Mouse (Mus musculus) bone marrow macrophage, adult 2 months (primary cell): ENCODE measurements at regions not wholly inside any gene's neighbourhood (a gene's known extent, or its start where the extent isn't known, plus 50 kb on each side); places are given as distances from the start of the nearest gene placed in this dataset.

Experiments used
- H3K27ac ChIP-seq: 2 replicates; pipeline ENCODE4 v1.5.1; 2012; ENCODE audit warnings: low read depth, low read length; ENCODE audit not compliant: insufficient read depth
- H3K4me1 ChIP-seq: 2 replicates; pipeline ENCODE4 v1.6.1; 2012; ENCODE audit warnings: low read length; ENCODE audit not compliant: control insufficient read depth, insufficient read depth
- H3K4me3 ChIP-seq: 2 replicates; pipeline ENCODE4 v1.5.1; 2012; ENCODE audit warnings: mild to moderate bottlenecking, low read length, moderate library complexity; ENCODE audit not compliant: insufficient read depth
- CTCF ChIP-seq: IDR thresholded peaks from 2 replicates; pipeline ENCODE4 v1.5.1; 2012; ENCODE audit warnings: low read depth, mild to moderate bottlenecking, low read length, moderate library complexity
- POLR2A ChIP-seq: IDR thresholded peaks from 2 replicates; pipeline ENCODE4 v1.6.1; 2012; ENCODE audit warnings: mild to moderate bottlenecking, low read depth, low read length, borderline replicate concordance

GRCm38 (mm10) chr17:54155801-54156200, 143.0 kb downstream of the Slc5a7 start:
- Histone ChIP-seq H3K4me1 (peaks cover 2% of the 10 kb centered on the region; the same call in 1 of the 2 replicates), H3K27ac (no peak overlapping the region), H3K4me3 (no peak overlapping the region)
- TF ChIP-seq POLR2A = no peak

GRCm38 (mm10) chr17:54154536-54154935, 144.3 kb downstream of the Slc5a7 start:
- Histone ChIP-seq H3K27ac (no peak overlapping the region), H3K4me1 (peaks cover 2% of the 10 kb centered on the region; the same call in 1 of the 2 replicates), H3K4me3 (no peak overlapping the region)
- TF ChIP-seq POLR2A (no peak), CTCF (no peak)
